Mouse (Mus musculus): ENCODE measurements around the gene Them4.
A peak's percentile ranks its signal among the peaks of the same experiment; 100 is the strongest.
"Not testable (repeated sequence)": the region's sequence is repeated elsewhere in the genome, so short reads cannot be mapped to it uniquely, and the experiment has no call there.

Them4 gene

GRCm38 (mm10) chr3:94309633-94310363 is at the start of gene Them4:
Gene Them4 (plus strand): TSS chr3:94310089.
- DNase-seq (ENCODE audit: low spot score), result peak; percentile 87

DNA sequence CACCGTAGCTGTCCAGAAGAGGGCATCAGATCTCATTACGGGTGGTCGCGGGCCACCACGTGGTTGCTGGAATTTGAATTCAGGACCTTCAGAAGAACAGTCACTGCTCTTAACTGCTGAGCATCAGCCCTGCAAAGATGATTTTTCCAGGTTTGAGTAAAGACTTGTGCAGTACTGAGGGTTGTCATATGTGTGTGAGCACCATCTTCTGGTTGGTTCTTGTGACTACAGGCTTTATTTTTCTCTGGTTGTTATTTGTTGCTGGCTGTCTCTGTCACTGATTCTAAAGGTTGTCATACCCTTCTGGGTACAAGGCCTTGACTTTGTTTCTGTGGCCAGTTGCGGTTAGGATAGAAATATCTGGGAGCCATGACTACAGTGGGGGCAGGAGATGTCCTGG is 49.3 kb upstream of the Them4 start:
- no peak for DNase-seq (ENCODE audit: low spot score)

DNA sequence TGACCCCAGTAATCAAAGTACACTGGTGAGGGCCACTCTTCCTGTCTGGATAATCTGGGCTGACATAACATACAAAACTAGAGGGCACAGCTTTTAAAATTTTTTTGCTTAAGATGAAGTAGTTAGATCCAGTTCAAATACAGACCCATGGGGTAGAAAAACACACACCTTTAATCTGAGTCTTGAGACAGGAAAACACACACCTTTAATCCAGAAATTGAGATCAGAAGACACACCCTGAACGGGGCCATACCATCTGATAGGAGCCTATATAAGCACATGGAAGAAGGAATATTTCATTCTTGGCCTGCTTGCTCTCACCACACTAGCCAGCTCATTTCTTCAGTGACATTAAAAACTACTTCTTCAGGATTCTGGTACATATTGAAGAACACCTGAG is 46.2 kb upstream of the Them4 start, which contains the start of gene Gm4778:
Gm4778 (plus strand) TSS at position 301 of the 400 bp plus-strand sequence.
- not testable (repeated sequence) for DNase-seq (ENCODE audit: low spot score)

- no peak for DNase-seq (ENCODE audit: low spot score)
Measured at GRCm38 (mm10) chr3:94275991-94276390, 33.9 kb upstream of the Them4 start.

GRCm38 (mm10) chr3:94305457-94305856 is 4.4 kb upstream of the Them4 start:
- no peak for DNase-seq (ENCODE audit: low spot score)

GRCm38 (mm10) chr3:94306975-94307374 is 2.9 kb upstream of the Them4 start:
- DNase-seq (ENCODE audit: low spot score), result no peak

DNA sequence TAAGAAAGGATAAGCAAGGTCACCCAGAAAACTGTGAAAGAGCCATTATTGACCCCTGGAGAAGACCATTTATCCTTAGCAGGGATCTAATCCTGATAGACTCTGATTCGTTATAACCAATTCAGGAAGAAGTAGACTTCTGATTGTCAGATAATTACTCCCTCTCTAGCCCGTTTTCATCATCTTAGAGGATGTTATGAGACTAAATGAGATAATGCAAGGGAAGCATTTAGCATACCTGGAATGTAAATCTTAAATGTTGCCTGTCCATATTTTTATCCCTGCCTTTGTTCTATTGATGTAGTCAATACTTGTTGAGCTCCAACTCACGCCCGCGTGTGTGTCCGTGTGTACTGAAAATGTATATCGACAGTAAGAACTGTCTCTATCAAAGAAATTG is 602 bp downstream of the Them4 start:
- no peak for DNase-seq (ENCODE audit: low spot score)

- no peak for DNase-seq (ENCODE audit: low spot score)
Measured at GRCm38 (mm10) chr3:94310911-94311310, 1.0 kb downstream of the Them4 start.

GRCm38 (mm10) chr3:94311376-94311775 is 1.5 kb downstream of the Them4 start:
- no peak for DNase-seq (ENCODE audit: low spot score)

GRCm38 (mm10) chr3:94328681-94329080 is 18.8 kb downstream of the Them4 start:
- no peak for DNase-seq (ENCODE audit: low spot score)

DNA sequence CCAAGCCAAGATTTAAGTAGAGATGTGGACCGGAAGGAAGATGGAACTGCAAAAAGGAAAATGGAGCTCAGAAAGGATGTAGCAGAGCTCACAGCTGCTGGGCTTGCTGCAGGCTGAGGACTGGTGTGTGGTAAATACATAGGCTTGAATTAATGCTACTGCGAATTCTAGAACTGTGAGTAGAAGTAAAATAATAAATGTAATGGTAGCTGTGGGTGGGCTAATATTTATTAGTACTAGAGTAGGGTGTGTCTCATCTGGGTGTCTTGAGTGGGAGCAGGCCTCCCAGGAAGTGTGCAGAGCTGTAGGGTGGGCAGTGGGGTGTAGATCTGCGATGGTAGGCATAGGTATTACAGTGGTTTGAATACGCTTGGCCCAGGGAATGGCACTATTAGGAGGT is 24.6 kb downstream of the Them4 start:
- DNase-seq (ENCODE audit: low spot score), result no peak

DNA sequence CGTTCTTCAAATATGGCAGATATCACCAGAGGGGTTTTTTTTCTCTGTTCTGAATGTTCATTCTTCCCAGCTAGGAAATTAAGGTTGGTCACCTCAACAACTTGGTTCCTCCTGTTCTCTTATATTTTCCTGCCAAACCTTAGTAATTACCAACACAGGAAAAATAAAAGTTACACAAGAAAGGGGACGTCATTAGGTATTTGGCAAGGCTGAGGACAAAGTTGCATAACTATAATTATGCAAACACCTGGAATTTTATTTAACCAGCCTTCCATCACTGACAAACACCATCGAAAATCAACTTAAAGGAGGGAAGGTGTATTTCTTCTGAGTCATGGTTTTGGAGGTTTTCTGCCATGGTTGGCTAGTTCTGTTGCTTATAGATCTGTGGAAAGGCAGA is 28.6 kb downstream of the Them4 start:
- DNase-seq (ENCODE audit: low spot score), result no peak

DNA sequence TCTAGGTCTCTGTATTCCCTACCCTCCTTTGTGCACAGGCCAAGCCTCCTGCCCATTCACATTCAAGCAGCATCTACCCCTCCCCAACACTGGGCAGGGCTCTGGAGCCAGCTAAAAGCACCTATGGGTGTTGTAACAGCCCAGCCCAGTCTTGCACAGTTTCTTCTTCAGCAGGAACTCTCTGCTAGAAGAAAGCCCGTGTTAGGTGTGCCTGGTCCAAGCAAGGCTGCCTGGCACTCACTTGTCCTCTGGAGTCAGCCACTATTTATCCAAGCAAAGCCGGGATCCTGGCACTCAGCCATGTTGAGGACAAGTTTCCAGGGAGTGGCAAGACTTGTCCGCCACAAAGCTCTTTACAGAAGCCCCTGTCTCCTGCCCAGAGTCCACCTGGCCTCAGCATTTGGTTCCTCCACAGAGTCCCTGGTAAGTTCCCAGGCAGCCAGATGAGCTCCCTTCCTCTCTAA is 32.1 kb downstream of the Them4 start, which contains the start of gene Them5:
Them5 (plus strand) TSS at position 141 of the 464 bp plus-strand sequence.
- no peak for DNase-seq (ENCODE audit: low spot score)

GRCm38 (mm10) chr3:94342552-94342951 is 32.7 kb downstream of the Them4 start:
- DNase-seq (ENCODE audit: low spot score), result no peak

DNA sequence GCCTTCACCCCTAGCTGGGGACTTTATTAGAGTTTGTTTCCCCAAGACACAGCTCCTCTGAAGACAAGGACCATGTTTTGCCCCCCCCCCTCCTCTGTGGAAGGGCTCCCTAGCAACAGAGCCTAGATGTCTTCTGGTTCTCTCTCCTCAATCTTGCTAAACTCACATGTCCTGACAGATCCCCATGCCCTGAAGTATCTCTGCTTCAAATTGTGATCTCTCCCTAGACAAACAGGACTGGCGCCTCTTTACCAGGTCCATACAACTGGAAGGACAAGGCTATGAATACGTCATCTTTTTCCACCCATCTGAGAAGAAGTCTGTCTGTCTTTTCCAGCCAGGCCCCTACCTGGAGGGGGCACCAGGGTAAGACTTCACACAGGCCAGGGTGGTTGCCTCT is 34.3 kb downstream of the Them4 start:
- DNase-seq (ENCODE audit: low spot score), result no peak

GRCm38 (mm10) chr3:94344897-94345296 is 35.0 kb downstream of the Them4 start:
- DNase-seq (ENCODE audit: low spot score), result no peak

DNA sequence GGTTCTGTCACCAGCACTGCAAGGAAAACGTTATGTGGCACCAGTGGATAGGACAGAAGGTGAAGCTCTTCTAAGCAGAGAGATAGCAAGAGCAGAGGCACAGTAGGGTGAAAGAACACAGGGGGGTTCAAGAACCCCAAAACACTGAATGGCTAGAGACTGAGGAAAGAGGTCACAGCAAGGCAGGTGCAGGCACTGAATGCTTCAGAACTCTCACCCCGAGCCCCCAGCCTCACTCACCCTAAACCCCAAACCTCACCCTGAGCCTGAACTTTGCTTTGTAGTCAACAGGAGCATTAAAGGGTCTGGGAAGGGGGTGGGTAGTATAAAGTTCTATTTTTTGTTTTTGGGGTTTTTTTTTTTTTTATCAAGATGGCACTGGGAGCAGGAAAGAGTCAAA is 38.3 kb downstream of the Them4 start:
- no peak for DNase-seq (ENCODE audit: low spot score)

- no peak for DNase-seq (ENCODE audit: low spot score)
Measured at GRCm38 (mm10) chr3:94360812-94361211, 50.9 kb downstream of the Them4 start.

GRCm38 (mm10) chr3:94362138-94362537 is 52.2 kb downstream of the Them4 start, which contains the start of gene C2cd4d:
Gene C2cd4d (plus strand): TSS chr3:94362438.
- DNase-seq (ENCODE audit: low spot score), result no peak

DNA sequence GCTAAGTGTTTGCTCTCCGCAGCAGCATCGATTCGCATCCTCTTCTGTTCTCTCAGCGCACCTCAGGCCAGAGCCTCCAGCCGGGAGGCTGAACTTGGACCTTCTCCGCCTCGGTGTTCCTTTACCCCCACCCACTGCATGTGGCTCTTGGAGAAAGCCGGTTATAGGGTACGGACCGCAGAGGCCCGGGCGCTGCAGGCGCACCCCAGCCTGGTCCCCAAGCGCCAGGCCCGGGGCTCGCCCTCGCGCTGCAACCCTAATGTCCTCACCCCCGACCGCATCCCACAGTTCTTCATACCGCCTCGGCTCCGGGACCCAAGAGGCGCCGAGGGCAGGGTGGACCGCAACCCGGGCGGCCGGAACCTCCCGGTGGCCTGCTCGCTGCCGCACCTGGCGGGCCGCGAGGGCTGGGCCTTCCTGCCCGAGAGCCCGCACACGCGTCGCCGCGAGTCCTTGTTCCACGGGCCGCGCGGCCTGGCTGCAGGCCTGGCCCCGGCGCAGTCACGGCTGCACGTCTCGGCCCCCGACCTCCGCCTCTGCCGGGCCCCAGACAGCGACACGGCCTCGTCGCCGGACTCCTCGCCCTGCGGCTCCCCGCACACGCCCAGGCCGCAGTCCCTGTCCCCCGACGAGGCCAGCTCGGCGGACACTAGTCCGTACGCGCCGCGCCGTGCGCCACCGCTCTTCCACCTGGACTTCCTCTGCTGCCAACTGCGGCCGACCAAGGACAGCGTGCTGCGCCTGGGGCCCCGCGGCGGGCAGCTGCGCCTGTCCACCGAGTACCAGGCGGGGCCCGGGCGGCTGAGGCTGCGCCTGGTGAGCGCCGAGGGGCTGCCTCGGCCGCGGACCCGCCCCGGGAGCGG is 53.6 kb downstream of the Them4 start:
- DNase-seq (ENCODE audit: low spot score), result no peak

- no peak for DNase-seq (ENCODE audit: low spot score)
Measured at GRCm38 (mm10) chr3:94364154-94364526, 54.3 kb downstream of the Them4 start.

DNA sequence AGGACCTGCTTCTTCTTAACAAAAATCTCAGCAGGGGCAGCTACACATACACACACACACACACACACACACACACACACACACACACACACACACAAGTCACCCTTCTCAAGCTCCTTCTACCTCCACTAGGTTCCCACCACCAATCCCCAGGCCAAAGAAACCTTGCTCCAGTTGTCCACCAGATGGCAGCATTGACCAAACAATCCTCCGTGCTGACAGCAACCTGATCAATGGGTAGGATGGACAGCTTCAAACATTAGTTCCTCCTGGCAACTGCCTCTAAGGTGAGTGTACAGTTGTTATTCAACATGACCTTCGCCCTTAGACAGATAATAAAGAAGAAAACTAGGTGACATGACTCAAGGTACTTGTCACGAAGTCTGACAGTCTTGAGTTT is 56.9 kb downstream of the Them4 start:
- DNase-seq (ENCODE audit: low spot score), result peak; percentile 78

GRCm38 (mm10) chr3:94367511-94367910 is 57.6 kb downstream of the Them4 start:
- DNase-seq (ENCODE audit: low spot score), result no peak
